Mouse (Mus musculus): ENCODE results near the gene Dkk3.

Dkk3 gene

GRCm38 (mm10) chr7:112158942-112159341 lies at the start of gene Dkk3:
Dkk3 (minus strand) TSS chr7:112159057.
- POLR2A ChIA-PET: interaction anchor here in 3 of 4 experiments (0.7 to 3.5 kb wide), 12 partner anchors 9 to 60 kb away, joined by 3 to 24 read pairs (median 4); no protein-coding TSS in a partner anchor
- CTCF ChIA-PET: interaction anchor here in 3 of 4 experiments (0.6 to 3.4 kb wide), 9 partner anchors 12 to 308 kb away, joined by 3 to 13 read pairs (median 4); no protein-coding TSS in a partner anchor

- CTCF ChIA-PET: interaction anchor here in 1 of 4 experiments (0.7 kb wide), 1 partner anchor 1261 kb away, joined by 3 read pairs; no protein-coding TSS in a partner anchor
- POLR2A ChIA-PET: no interaction called here
Observed at GRCm38 (mm10) chr7:112207717-112208116, 48.9 kb upstream of the Dkk3 start.

- POLR2A ChIA-PET: interaction anchor here in 1 of 4 experiments (1.0 kb wide), 1 partner anchor 12 kb away, joined by 3 read pairs; no protein-coding TSS in a partner anchor
- CTCF ChIA-PET: interaction anchor here in 1 of 4 experiments (1.1 to 1.3 kb wide), 2 partner anchors 15 to 163 kb away, joined by 3 read pairs; no protein-coding TSS in a partner anchor
Observed at GRCm38 (mm10) chr7:112205513-112205912, 46.7 kb upstream of the Dkk3 start.

- POLR2A ChIA-PET: no interaction called here
- CTCF ChIA-PET: no interaction called here
Observed at GRCm38 (mm10) chr7:112204380-112204963, 45.6 kb upstream of the Dkk3 start.

DNA sequence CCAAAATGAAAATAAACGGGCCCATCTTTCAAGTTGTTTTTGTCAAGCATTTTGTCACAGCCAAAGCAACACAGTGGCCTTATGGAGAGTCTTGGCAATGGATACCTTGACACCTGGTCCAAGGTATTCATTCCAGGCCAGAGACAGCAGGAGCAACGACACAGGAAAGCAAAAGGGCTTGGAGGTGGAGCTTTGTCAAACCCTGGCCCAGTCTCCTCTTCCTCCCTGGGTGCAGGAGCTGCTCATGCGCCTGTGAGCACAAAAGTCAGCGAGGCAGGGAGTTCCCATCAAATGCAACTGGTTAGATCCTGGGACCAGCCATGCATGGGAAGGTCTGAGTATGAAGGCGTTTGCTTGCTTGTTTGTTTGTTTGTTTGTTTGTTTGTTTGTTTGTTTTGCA lies 45.1 kb upstream of the Dkk3 start:
- POLR2A ChIA-PET: no interaction called here
- CTCF ChIA-PET: no interaction called here

DNA sequence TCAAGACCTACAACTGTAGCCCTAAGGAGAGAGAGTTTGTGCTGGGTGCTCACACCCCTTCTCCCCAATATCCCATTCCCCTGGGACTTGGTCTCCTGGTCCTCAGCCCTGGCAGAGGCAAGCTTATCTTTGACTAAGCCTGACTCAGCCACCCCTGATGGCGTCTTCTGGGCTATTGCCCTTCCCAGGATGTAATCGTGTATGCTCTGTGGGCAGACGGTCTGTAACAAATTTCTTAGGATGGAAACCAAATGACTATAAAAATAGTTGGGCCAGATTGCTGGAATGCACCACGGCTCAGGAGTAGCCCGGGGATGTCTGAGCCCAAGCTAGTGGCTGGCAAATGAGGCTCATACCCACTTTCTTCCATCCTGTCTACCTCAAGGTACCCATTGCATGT lies 44.0 kb upstream of the Dkk3 start:
- ChIA-PET CTCF (interaction anchor here in 2 of 4 experiments (0.6 to 1.1 kb wide), 3 partner anchors 10 to 166 kb away, joined by 3 to 4 read pairs (median 3); no protein-coding TSS in a partner anchor), POLR2A (interaction anchor here in 1 of 4 experiments (0.5 kb wide), 1 partner anchor 93 kb away, joined by 3 read pairs; no protein-coding TSS in a partner anchor)

DNA sequence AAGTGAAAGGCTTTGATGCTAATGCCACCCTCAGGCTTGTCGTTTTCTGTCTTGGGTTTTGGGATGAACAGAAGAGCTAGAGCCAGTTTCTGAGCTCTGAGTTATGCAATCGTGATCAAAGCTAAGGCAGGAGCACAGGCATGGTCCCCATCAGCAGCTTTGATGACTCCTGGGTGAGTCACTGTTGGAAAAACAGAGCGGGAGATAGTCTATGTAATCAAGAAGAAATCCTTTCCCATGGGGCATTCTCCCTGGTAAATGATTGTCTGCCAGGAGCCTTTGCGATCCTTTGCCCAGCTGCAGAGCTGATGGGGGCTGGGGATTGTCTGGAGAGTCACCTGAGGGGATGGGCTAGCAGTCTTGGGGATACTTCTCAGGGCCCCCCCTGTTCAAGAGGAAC lies 43.3 kb upstream of the Dkk3 start:
- ChIA-PET CTCF (interaction anchor here in 3 of 4 experiments (0.5 to 1.1 kb wide), 4 partner anchors 10 to 14 kb away, joined by 3 to 4 read pairs (median 4); no protein-coding TSS in a partner anchor), POLR2A (interaction anchor here in 1 of 4 experiments (0.6 kb wide), 1 partner anchor 152 kb away, joined by 3 read pairs; no protein-coding TSS in a partner anchor)

GRCm38 (mm10) chr7:112200761-112201160 lies 41.9 kb upstream of the Dkk3 start:
- CTCF ChIA-PET: no interaction called here
- POLR2A ChIA-PET: no interaction called here

- CTCF ChIA-PET: interaction anchor here in 2 of 4 experiments (0.6 to 1.3 kb wide), 2 partner anchors 19 to 20 kb away, joined by 3 to 5 read pairs; no protein-coding TSS in a partner anchor
- POLR2A ChIA-PET: no interaction called here
Observed at GRCm38 (mm10) chr7:112199343-112199742, 40.5 kb upstream of the Dkk3 start.

GRCm38 (mm10) chr7:112197461-112197860 lies 38.6 kb upstream of the Dkk3 start:
- POLR2A ChIA-PET: no interaction called here

GRCm38 (mm10) chr7:112194286-112194685 lies 35.4 kb upstream of the Dkk3 start:
- POLR2A ChIA-PET: interaction anchor here in 1 of 4 experiments (0.9 kb wide), 1 partner anchor 14 kb away, joined by 3 read pairs; no protein-coding TSS in a partner anchor
- CTCF ChIA-PET: no interaction called here

More at GRCm38 (mm10) chr7:112197461-112197860, 38.6 kb upstream of the Dkk3 start:
- CTCF ChIA-PET: interaction anchor here in 2 of 4 experiments (0.6 to 0.9 kb wide), 2 partner anchors 17 to 597 kb away, joined by 3 to 6 read pairs; no protein-coding TSS in a partner anchor

DNA sequence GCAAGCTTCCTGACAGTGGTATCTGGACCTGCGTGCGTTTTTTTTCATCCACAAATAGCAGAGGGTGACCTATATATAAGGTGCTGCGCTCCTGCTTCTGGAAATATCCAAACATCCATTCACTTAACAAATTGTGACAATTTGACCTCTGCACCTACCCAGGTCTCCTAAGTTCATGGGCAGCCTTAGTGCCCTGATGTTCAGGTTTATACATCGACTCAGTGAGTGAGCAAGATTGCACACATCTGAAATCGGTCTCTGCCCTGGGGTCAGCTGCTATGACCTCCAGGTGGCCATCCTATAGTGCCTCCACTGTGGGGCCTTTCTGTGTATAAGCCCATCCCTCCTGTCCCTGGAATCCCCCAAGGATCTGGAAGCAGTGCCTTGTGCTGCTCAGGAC lies 33.9 kb upstream of the Dkk3 start:
- ChIA-PET POLR2A (interaction anchor here in 1 of 4 experiments (0.5 kb wide), 1 partner anchor 332 kb away, joined by 4 read pairs; no protein-coding TSS in a partner anchor), CTCF (no interaction called here)

- ChIA-PET CTCF (no interaction called here), POLR2A (no interaction called here)
Observed at GRCm38 (mm10) chr7:112192237-112192636, 33.4 kb upstream of the Dkk3 start.

DNA sequence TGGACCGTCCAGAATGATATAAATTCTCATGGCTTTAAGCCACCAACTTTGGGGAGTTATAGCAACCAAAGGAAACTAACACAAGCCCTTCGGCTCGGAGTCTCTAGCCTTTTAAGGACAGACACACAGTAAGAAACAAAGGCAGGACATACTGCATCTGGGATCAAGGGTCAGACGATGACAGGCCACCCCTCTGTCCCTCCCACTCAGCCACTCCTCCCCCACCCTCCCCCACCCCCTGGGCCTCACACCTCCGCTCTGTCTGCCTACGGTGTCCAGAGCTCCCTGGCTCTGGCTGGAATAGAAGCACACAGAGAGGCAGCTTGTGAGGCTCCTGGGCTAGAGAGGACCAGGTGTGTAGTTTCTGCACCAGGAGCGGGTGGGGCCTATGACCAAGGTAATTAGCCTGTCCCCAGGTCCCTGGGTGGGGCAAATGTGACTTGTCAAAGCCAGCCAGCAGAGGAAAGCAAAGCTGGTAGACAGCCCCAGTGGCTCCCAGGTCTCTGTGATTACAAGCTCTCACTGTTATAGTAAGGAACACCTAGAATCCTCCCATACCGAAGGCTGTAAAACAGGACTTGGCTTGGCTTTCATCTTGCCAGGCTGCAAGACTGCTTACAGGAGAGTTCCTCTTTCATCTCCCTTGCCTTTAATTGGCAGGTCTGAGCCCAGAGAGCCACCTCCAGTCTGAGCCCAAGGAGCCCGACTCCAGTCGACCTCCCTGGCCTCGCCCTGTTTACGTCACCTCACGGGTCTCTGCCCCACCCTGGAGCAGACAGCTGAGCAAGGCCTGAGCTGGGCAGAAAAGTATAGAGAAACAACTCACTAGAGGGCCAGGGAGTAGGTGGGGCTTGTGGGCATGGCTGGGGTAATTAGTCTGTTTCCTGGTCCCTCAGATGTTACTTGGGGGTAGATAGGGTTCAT lies 28.9 kb upstream of the Dkk3 start:
- CTCF ChIA-PET: interaction anchor here in 3 of 4 experiments (0.5 to 1.2 kb wide), 4 partner anchors 179 to 295 kb away, joined by 3 to 6 read pairs (median 3); no protein-coding TSS in a partner anchor
- POLR2A ChIA-PET: interaction anchor here in 3 of 4 experiments (0.6 to 1.1 kb wide), 4 partner anchors 165 to 1117 kb away, joined by 3 to 5 read pairs (median 4); partner anchors contain the start of gene Usp47 (in 1 of the 3)

DNA sequence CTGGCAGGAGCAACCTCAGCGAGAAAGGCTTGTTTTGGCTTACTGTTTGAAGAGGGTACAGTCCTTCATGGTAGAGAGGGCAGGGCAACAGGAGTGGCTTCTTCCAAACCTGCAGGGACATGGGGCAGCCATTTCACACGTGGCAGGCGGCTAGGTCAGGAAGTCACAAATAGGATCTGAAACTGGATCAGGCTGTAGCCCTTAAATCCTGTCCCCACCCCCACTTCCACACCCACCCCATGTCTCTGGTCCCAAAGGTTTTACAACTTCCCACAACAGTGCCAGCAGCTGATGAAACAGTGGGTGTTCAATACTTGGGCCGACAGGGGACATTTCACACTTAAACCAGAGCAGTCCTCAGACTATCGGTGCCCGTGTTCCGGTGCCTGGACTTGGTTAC lies 28.0 kb upstream of the Dkk3 start:
- ChIA-PET CTCF (interaction anchor here in 1 of 4 experiments (1.0 kb wide), 1 partner anchor 182 kb away, joined by 3 read pairs; no protein-coding TSS in a partner anchor), POLR2A (no interaction called here)

- POLR2A ChIA-PET: no interaction called here
Observed at GRCm38 (mm10) chr7:112185226-112185745, 26.4 kb upstream of the Dkk3 start.

DNA sequence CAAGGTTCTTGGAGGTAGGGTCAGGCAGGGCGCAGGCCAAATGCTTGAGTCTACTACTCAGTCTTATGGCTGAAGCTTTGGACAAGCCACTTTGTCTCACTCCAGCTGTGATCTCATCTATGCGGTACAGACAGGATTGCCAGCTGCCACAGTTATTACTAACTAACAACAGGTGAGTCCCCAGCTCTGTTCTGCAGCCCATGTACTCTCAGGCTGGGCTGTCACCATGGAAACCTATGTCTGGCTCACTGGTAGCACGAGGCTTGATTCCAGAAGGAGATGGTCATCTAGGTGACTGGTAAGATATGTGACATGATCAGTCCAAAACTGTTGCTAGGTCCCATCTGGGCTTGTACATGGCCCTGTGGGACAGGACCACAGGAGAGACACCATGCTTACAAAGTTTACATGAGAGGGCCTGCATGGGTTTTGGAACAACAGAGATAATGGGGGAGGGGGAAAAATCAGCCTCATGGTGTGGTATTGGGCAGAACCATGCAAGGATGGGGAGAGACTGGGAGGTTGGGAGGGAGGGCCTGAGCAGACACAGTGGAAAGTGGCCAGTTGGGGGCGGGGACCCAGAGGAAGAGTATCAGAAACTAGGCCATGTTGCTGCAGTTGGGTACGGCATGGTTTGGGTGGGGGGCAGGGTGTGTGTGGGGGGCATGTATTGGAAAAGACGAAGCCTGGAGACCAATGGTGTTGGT lies 25.8 kb upstream of the Dkk3 start:
- POLR2A ChIA-PET: no interaction called here
- CTCF ChIA-PET: interaction anchor here in 1 of 4 experiments (0.9 to 1.2 kb wide), 4 partner anchors 28 to 726 kb away, joined by 4 to 11 read pairs (median 5); no protein-coding TSS in a partner anchor

More at GRCm38 (mm10) chr7:112185226-112185745, 26.4 kb upstream of the Dkk3 start:
- CTCF ChIA-PET: no interaction called here

GRCm38 (mm10) chr7:112183258-112183841 lies 24.5 kb upstream of the Dkk3 start:
- ChIA-PET CTCF (interaction anchor here (0.6 to 1.2 kb wide), 12 partner anchors 29 to 727 kb away, joined by 3 to 11 read pairs (median 4); no protein-coding TSS in a partner anchor), POLR2A (no interaction called here)

All from embryonic stem cell, embryonic (primary cell).